In the genomic region with DNA sequence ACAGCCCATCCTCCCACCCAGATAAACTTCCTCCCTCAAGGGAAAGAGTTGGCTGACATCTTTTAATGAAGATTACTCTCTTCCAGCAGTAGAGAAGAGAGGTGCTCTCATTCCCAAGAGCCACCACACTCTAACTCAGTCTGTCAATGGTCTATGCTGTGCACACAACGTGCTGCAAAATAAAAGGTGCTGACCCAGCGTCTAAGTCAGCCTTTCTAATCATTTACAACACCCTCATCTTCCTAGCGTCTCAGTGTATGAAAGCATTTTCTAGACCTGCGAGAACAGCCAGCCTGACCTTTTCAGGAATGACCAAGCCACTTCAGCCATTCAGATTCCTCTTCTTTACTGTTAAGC, we compare ENCODE assay signal across 10 mouse cellular contexts. TPM values are rescaled to one million over a fixed set of nuclear protein-coding genes. Genes with fewer than 3 reads are reported as not detected.
DNase-seq lines count a peak whose midpoint lies in the region; ATAC-seq and TF ChIP-seq lines count a peak whose summit lies in the region.
"Had no signal": no experiment of that assay in that cellular context is flagged by ENCODE, and none has a peak within 500 bp of the region (broad histone marks: within the 10 kb centered on the region; RNA-seq: fewer than 3 reads in every experiment).

No protein-coding gene starts in this region.

- no peak for ATAC-seq in heart, embryonic 12.5 days (ENCODE audit: insufficient number of reproducible peaks, low FRiP score)
- no peak for ATAC-seq in stomach, embryonic 14.5 days (ENCODE audit: insufficient number of reproducible peaks, insufficient read depth, low FRiP score, low read depth)
- no peak for ATAC-seq in stomach, postnatal 0 days (ENCODE audit: low FRiP score, low TSS enrichment)
- no peak for ATAC-seq in stomach, embryonic 16.5 days (ENCODE audit: insufficient read depth, low FRiP score)

- no peaks in the 10 kb centered on the region for H3K27me3 ChIP-seq in heart, embryonic 12.5 days (replicated peaks)
- H3K27me3 ChIP-seq in stomach, embryonic 14.5 days (ENCODE audit: control insufficient read depth, insufficient read depth, low read length), result no peaks in the 10 kb centered on the region
- H3K27me3 ChIP-seq in stomach, postnatal 0 days (ENCODE audit: control insufficient read depth, insufficient read depth, low read length), result no peaks in the 10 kb centered on the region
- no peaks in the 10 kb centered on the region for H3K27me3 ChIP-seq in limb, embryonic 10.5 days (ENCODE audit: low read depth, poor library complexity, severe bottlenecking)
- no peaks in the 10 kb centered on the region for H3K27me3 ChIP-seq in stomach, embryonic 16.5 days (ENCODE audit: control insufficient read depth, insufficient read depth, low read length)

- no peak for TF ChIP-seq EP300 in stomach, postnatal 0 days (optimal IDR thresholded peaks at IDR 0.05)

- no peak overlapping the region for H3K9ac ChIP-seq in heart, embryonic 12.5 days
- no peak overlapping the region for H3K9ac ChIP-seq in stomach, embryonic 14.5 days (replicated peaks; ENCODE audit: low read depth, low read length)
- H3K9ac ChIP-seq in stomach, postnatal 0 days (ENCODE audit: low read length), result no peak overlapping the region
- no peak overlapping the region for H3K9ac ChIP-seq in stomach, embryonic 16.5 days (ENCODE audit: low read length)
- H3K9ac ChIP-seq: hindbrain, embryonic 14.5 days had no signal

- 64% methylated on average over 4 of the region's 4 CpGs for WGBS in heart, embryonic 12.5 days
- WGBS in stomach, embryonic 14.5 days, result 51% methylated on average over 4 of the region's 4 CpGs
- WGBS in stomach, postnatal 0 days, result 59% methylated on average over 4 of the region's 4 CpGs
- 65% methylated on average over 4 of the region's 4 CpGs for WGBS in limb, embryonic 10.5 days
- WGBS in stomach, embryonic 16.5 days, result 54% methylated on average over 4 of the region's 4 CpGs

- DNase-seq in heart, postnatal 36 days, result no peak
- no peak for DNase-seq in stomach, postnatal 0 days (ENCODE audit: low spot score)
- DNase-seq in limb, embryonic 10.5 days (ENCODE audit: low spot score), result no peak
- no peak for DNase-seq in cerebellum, adult 11-12 months
- no peak for DNase-seq in ovary, postnatal 36 days (ENCODE audit: low spot score)
- DNase-seq: left cerebral cortex, postnatal 4 days had no signal

- peak overlapping the region; percentile 72 for H3K27ac ChIP-seq in heart, embryonic 12.5 days (ENCODE audit: poor library complexity, severe bottlenecking)
- peak overlapping the region; percentile 46 for H3K27ac ChIP-seq in stomach, embryonic 14.5 days (ENCODE audit: low read length)
- no peak overlapping the region for H3K27ac ChIP-seq in stomach, postnatal 0 days (replicated peaks)
- peak overlapping the region; percentile 79 for H3K27ac ChIP-seq in limb, embryonic 10.5 days
- H3K27ac ChIP-seq in stomach, embryonic 16.5 days (ENCODE audit: low read length), result peak overlapping the region; percentile 58
- H3K27ac ChIP-seq: hindbrain, embryonic 14.5 days had no signal

- peaks cover 42% of the 10 kb centered on the region for H3K4me1 ChIP-seq in heart, embryonic 12.5 days (replicated peaks)
- peaks cover 23% of the 10 kb centered on the region; the same call in 1 of the 2 replicates for H3K4me1 ChIP-seq in stomach, embryonic 14.5 days (ENCODE audit: control insufficient read depth, insufficient read depth, low read length)
- no peaks in the 10 kb centered on the region for H3K4me1 ChIP-seq in stomach, postnatal 0 days (replicated peaks; ENCODE audit: control insufficient read depth, insufficient read depth)
- H3K4me1 ChIP-seq in limb, embryonic 10.5 days, result peaks cover 59% of the 10 kb centered on the region
- H3K4me1 ChIP-seq in stomach, embryonic 16.5 days (ENCODE audit: control insufficient read depth, insufficient read depth, low read length), result peaks cover 9% of the 10 kb centered on the region; the same call in 1 of the 2 replicates

- no peak for TF ChIP-seq CTCF in stomach, postnatal 0 days (IDR thresholded peaks at IDR 0.05; ENCODE audit: low read depth)

- H3K4me3 ChIP-seq in heart, embryonic 12.5 days, result no peak overlapping the region
- no peak overlapping the region for H3K4me3 ChIP-seq in stomach, embryonic 14.5 days (ENCODE audit: low read depth, low read length)
- no peak overlapping the region for H3K4me3 ChIP-seq in stomach, postnatal 0 days (ENCODE audit: low read depth, low read length)
- H3K4me3 ChIP-seq in limb, embryonic 10.5 days, result 0 out of 2 replicates have a peak overlapping the region, but pooled peaks have one; percentile 11
- H3K4me3 ChIP-seq in stomach, embryonic 16.5 days (replicated peaks; ENCODE audit: low read length), result no peak overlapping the region

- no peaks in the 10 kb centered on the region for H3K36me3 ChIP-seq in heart, embryonic 12.5 days
- no peaks in the 10 kb centered on the region for H3K36me3 ChIP-seq in stomach, embryonic 14.5 days (ENCODE audit: control insufficient read depth, insufficient read depth, low read length)
- H3K36me3 ChIP-seq in stomach, postnatal 0 days (ENCODE audit: control insufficient read depth, insufficient read depth, low read length), result no peaks in the 10 kb centered on the region
- H3K36me3 ChIP-seq in limb, embryonic 10.5 days, result peaks cover 27% of the 10 kb centered on the region
- no peaks in the 10 kb centered on the region for H3K36me3 ChIP-seq in stomach, embryonic 16.5 days (ENCODE audit: control insufficient read depth, insufficient read depth, low read length)

- H3K4me2 ChIP-seq in heart, embryonic 12.5 days, result peak overlapping the region; percentile 23; the same call in 1 of the 2 replicates
- H3K4me2 ChIP-seq in stomach, embryonic 14.5 days (replicated peaks; ENCODE audit: low read depth, low read length), result peak overlapping the region; percentile 25; the same call in 1 of the 2 replicates
- no peak overlapping the region for H3K4me2 ChIP-seq in stomach, postnatal 0 days (replicated peaks; ENCODE audit: low read depth)
- no peak overlapping the region for H3K4me2 ChIP-seq in stomach, embryonic 16.5 days (ENCODE audit: low read depth, low read length)
- H3K4me2 ChIP-seq: hindbrain, embryonic 14.5 days had no signal

- H3K9me3 ChIP-seq in heart, embryonic 12.5 days (replicated peaks), result no peaks in the 10 kb centered on the region
- no peaks in the 10 kb centered on the region for H3K9me3 ChIP-seq in stomach, embryonic 14.5 days (ENCODE audit: control insufficient read depth, low read depth, low read length)
- no peaks in the 10 kb centered on the region for H3K9me3 ChIP-seq in stomach, postnatal 0 days (ENCODE audit: control insufficient read depth, low read length)
- no peaks in the 10 kb centered on the region for H3K9me3 ChIP-seq in limb, embryonic 10.5 days (replicated peaks)
- no peaks in the 10 kb centered on the region for H3K9me3 ChIP-seq in stomach, embryonic 16.5 days (replicated peaks; ENCODE audit: control insufficient read depth, low read length)

- intact Hi-C loops in heart, postnatal 36 days (cut with DNase I), result loop anchor here (2.0 kb wide), 1 partner anchor 30 kb away; no protein-coding TSS in a partner anchor

RNA-seq across cellular contexts. Expression of a gene that starts 33.2 kb away (rescaled TPM):
- 7.3 and 8.2 TPM in 2 replicates for polyA plus RNA-seq in heart, embryonic 12.5 days (2016; fragmentation: Nextera tagmentation; extraction: Ambion mirVana)
- 10 to 100 TPM; 15.4 to 15.5 TPM for total RNA-seq in heart, postnatal 36 days (2021)
- 11.5 and 12.0 TPM in 2 replicates for polyA plus RNA-seq in stomach, embryonic 14.5 days (2014; fragmentation: Nextera tagmentation; extraction: Ambion mirVana)
- 3.1 and 3.3 TPM in 2 replicates for polyA plus RNA-seq in stomach, postnatal 0 days (2015; fragmentation: Nextera tagmentation; extraction: Ambion mirVana)
- polyA plus RNA-seq in limb, embryonic 10.5 days (2016; fragmentation: Nextera tagmentation; extraction: Ambion mirVana), result 13.3 and 14.2 TPM in 2 replicates
- polyA plus RNA-seq in stomach, embryonic 16.5 days (2015; fragmentation: Nextera tagmentation; extraction: Ambion mirVana), result 5.6 and 7.0 TPM in 2 replicates

Comparison
In these comparisons a context has a peak if more than half of its experiments do, and no peak if none do; other contexts are left out.
1. H3K4me2 ChIP-seq: peak in heart, embryonic 12.5 days (single experiment) and stomach, embryonic 14.5 days (single experiment); none in stomach, postnatal 0 days (single experiment) and stomach, embryonic 16.5 days (single experiment).